Mouse (Mus musculus) cortical plate, adult 2 months (tissue): ENCODE data around the gene Plk5. TPM values are rescaled to one million over a fixed set of nuclear protein-coding genes. Genes with fewer than 3 reads are reported as not detected.

Experiments
- H3K27ac ChIP-seq: fragments of 200-500 bp; 2 replicates; pipeline ENCODE4 v1.5.1; 2012; ENCODE audit warnings: low read length, control low read depth, inconsistent platforms; ENCODE audit not compliant: insufficient read depth
- H3K4me1 ChIP-seq: fragments of 200-500 bp; 2 replicates; pipeline ENCODE4 v1.6.1; 2011; ENCODE audit warnings: low read length; ENCODE audit not compliant: control insufficient read depth, insufficient read depth
- H3K4me3 ChIP-seq: fragments of 200-500 bp; 2 replicates; pipeline ENCODE4 v1.5.1; 2011; ENCODE audit warnings: mild to moderate bottlenecking, low read length, control low read depth; ENCODE audit not compliant: insufficient read depth
- CTCF ChIP-seq: fragments of 200-500 bp; IDR thresholded peaks from 2 replicates; pipeline ENCODE4 v1.5.1; 2011; ENCODE audit warnings: mild to moderate bottlenecking, control low read depth, low read length; ENCODE audit not compliant: insufficient read depth; ENCODE audit errors: extremely low read depth
- POLR2A ChIP-seq: fragments of 200-500 bp; IDR thresholded peaks from 2 replicates; pipeline ENCODE4 v1.6.1; 2011; ENCODE audit warnings: mild to moderate bottlenecking, low read length, control low read depth; ENCODE audit not compliant: insufficient read depth; ENCODE audit errors: extremely low read depth
- polyA plus RNA-seq: library from polyadenylated mRNA; depleted of rRNA; stranded (reverse); fragments of >200 nt; gene quantifications from 2 replicates; pipeline ENCODE4 v1.2.3, GENCODE M21; 2012

Gene Plk5
- polyA plus RNA-seq, 1 experiment, result 40.3 TPM

DNA sequence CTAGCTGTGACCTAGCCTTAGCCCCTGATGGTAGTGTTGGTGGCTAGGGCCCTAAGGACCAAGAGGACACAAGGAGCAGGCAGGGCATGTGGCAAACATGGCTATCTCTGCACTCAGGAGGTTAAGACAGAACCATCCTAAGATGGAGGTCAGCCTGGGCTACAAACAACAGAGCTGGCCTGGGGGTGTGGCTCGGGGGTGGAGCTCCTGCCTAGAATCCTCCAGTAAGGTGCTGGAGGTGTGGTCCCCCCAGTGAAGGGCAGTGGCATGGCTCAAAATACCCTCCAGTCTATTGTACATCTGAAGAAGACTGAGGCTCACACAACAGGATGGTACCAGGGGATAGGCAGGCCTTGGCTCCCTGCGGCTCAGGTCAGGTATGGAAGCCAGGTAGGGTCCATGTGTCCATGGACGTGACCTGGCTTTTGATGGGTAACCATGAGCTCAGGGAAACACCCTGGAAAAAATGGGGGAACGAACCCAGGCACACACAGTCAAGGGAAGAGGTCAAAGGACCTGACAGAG, 27.9 kb downstream of the Plk5 start:
- no peak overlapping the region for H3K4me3 ChIP-seq
- no peak for TF ChIP-seq CTCF
- no peak for TF ChIP-seq POLR2A
- no peak overlapping the region for H3K27ac ChIP-seq
- peaks cover 4% of the 10 kb centered on the region; the same call in 1 of the 2 replicates for H3K4me1 ChIP-seq

DNA sequence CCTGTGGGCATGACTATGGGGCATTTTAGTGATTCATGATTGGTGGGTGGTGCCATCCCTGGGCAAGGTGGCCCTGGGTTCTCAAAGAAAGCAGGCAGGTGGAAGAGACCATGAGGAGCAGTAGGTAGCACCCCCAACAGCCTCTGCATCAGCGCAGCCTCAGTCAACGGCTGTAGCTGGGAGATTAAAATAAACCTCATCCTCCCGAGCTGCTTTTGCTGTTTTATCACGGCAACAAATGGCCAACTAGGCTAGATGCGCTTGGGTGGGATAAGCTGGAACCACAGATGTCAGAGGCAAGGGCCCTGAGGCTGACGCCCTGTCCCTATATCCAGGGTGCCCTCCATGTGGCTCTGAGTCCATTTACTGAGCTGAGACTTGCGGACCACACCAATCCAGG, 28.4 kb downstream of the Plk5 start:
- TF ChIP-seq POLR2A, result no peak
- TF ChIP-seq CTCF, result no peak
- no peak overlapping the region for H3K27ac ChIP-seq
- H3K4me1 ChIP-seq, result peaks cover 4% of the 10 kb centered on the region; the same call in 1 of the 2 replicates
- H3K4me3 ChIP-seq, result peak overlapping the region; percentile 55

DNA sequence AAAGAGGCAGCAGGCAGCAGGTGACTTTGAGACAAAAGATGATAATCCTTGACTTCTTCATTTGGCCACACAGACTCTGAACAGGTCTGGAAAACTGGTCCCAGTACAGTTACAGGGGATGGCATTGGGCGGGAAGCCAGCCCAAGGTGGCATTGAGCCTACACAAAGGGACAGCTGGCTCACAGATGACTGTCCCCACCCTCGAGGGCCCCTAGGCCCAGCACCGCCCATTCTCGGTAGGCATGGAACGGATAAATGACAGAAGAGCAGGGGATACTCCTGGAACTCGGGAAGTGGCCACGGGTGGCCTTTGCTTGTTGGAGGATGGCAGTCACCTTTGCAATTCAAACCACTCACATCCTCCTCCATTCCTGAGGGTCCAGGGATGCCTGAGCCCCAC, 29.1 kb downstream of the Plk5 start:
- Histone ChIP-seq H3K4me1 (peaks cover 4% of the 10 kb centered on the region; the same call in 1 of the 2 replicates), H3K27ac (no peak overlapping the region), H3K4me3 (peak overlapping the region; percentile 55)
- TF ChIP-seq POLR2A, result no peak

DNA sequence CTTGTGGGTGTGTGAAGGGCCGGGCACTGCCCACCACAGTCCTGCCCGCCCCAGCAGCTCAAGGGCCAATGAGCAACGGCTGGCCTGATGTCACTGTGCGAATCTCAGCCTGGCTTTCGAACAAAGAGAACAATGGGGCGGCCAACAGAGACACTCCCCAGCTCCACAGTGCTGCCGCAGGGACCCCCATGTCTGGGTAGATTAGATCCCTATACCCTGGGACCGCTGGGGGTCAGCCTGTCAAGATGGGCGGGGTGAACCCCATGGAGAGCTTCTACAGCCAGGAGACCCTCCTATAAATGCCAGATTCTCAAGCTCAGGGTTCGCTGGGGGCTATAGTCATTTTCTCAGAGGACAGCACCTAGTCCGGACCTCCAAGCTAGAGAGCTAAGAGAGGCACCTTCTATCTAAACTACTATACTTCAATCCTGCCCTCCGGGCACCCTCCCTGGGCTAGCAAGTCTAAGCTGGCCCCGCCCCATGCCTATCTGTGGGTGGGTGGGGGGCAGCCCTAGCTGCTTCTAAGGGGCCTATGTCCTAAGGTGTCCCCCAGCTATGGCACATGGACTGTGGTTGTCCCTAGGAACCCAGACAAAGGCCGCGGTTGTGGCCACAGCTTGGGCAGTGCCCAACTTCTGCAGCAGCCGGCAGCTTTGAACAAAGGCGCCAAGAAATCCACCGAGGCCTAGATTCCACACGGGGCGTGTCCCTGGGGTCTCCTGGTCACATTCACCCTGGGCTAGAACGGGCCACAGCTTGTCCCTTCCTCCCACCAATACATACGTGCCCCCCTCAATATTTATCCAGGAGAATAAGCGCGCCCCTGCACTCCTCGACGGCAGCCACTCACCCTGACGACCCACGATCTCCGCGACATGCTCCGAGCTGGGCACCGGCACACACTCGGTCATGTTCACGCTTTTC, 29.8 kb downstream of the Plk5 start:
- Histone ChIP-seq H3K4me1 (peaks cover 4% of the 10 kb centered on the region; the same call in 1 of the 2 replicates), H3K27ac (peak overlapping the region; percentile 33), H3K4me3 (peak overlapping the region; percentile 55)
- TF ChIP-seq POLR2A, result no peak

DNA sequence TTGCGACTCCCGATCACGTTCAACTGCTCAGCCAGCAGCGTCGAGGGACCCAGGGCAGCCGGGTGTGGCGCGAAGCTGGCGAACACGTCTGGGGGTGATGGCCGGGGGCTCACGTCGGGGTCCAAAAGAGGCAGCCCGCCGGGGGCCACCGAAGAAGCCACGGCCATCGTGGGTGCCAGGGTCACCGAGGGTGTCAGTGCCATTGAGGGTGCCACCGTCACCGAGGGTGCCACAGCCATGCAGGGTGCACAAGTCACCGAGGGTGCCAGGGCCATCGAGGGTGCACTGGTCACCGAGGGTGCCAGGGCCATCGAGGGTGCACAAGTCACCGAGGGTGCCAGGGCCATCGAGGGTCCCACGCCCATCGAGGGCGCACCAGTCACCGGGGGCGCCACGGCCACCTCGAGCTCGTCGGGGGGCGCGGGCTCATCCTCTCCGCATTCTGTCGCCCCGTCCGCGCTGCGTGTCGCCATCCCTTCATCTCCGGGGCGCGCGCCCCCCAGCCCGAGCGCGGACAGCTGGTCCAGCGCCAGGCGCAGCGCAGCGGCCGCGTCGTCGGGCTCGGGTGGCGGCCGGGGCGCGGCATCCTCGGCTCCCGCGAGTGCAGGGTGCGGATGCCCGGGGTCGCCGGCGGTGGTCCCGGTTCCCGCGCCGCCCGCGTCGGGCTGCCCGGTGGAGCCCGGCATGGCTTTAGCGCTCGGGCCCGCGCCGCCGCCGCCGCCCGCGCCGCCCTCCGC, 30.6 kb downstream of the Plk5 start:
- peak overlapping the region; percentile 55 for H3K4me3 ChIP-seq
- peak overlapping the region; percentile 33; the same call in 1 of the 2 replicates for H3K27ac ChIP-seq
- TF ChIP-seq POLR2A (no peak), CTCF (no peak)
- peaks cover 4% of the 10 kb centered on the region; the same call in 1 of the 2 replicates for H3K4me1 ChIP-seq

DNA sequence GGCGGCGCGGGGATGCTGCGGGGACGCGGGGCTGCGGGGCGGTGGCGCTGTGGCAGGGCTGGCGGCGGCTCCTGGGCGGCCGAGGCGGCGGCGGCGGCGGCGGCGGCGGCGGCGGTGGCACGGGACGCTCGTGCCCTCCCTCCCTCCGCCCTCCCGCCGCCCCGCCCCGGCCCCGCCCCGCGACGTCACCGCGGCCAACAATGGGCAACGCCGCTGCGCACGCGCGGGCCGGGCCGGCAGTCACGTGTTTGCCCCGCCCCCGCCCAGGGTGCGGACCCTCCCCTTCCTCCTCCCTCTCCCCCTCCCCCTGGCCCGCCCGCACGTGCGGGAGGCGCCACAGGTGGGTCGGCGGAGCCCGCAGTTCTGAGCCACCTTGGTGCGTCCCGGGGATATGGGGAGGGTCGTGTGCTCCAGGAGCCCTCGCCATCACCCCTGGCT, 31.3 kb downstream of the Plk5 start, which contains the start of gene Mex3d:
Mex3d (minus strand) TSS at position 138 of the 438 bp plus-strand sequence.
- TF ChIP-seq POLR2A (no peak), CTCF (no peak)
- H3K4me1 ChIP-seq, result peaks cover 4% of the 10 kb centered on the region; the same call in 1 of the 2 replicates
- peak within 1 kb of the TSS; percentile 55 for H3K4me3 ChIP-seq
- H3K27ac ChIP-seq, result peak within 1 kb of the TSS; percentile 33; the same call in 1 of the 2 replicates

DNA sequence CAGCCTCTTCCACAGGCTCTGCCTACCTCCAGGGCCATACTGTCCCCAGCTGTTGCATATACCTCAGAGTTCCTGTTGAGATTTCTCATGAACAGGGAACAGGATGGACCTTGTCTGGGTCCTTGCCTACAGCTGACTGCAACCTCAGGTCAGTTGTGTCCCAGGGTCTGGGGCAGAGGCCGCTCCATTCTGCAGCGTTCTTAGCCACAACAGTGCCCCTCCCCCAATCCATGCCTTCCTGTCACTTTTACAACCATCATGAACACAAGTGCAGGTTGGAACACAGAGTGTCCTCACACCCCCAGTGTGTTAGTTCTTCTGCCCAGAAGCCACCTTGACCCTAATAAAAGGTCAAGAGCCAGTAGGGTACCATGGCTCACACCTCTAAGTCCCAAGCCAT, 32.5 kb downstream of the Plk5 start:
- TF ChIP-seq CTCF (no peak), POLR2A (no peak)
- no peak overlapping the region for H3K4me3 ChIP-seq

DNA sequence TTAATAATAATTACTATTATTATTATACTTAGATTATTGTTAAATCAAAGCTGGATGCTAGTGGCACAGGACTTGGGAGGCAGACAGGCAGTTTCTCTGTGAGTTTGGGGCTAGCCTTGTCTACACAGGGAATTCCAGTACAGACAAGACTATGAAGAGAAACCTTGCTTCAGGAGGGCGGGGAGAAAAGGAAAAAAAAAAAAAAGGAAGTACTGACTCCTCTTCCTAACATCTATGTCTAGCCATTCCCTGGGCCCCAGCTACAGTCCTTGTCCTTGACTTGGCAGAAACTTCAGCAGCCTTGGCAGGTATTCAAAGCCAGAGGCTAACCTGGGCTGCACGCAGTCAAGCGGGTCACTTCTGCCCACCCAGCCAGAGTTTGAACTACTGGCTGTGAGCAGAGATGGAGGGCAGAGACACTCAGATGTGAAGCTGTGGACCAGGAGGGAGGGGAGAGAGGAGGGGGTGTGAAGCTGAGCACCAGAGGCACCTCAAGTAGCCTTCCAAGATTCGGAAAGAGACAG, 33.0 kb downstream of the Plk5 start:
- Histone ChIP-seq H3K27ac (no peak overlapping the region), H3K4me1 (peaks cover 4% of the 10 kb centered on the region; the same call in 1 of the 2 replicates), H3K4me3 (no peak overlapping the region)
- TF ChIP-seq POLR2A (no peak), CTCF (no peak)

More for the DNA sequence above, 32.5 kb downstream of the Plk5 start:
- Histone ChIP-seq H3K27ac (no peak overlapping the region), H3K4me1 (peaks cover 4% of the 10 kb centered on the region; the same call in 1 of the 2 replicates)

DNA sequence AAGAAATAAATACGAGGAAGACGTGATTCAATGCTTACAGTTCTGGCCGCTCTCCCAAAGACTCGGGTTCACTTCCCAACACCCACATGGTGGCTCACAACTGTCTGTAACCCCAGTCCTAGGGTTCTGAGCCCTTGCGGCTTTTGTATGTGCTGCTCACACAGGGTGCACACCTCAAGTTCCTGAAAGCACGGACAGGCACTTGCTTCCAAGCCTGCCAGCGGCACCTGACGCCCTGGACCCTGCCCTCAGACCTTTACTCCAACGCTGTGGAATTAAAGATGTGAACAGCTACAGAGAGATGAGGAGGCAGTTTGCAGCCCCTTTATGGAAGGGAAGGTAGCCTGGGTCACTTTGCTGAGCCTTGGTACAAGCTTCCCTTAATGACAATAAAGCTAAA, 34.4 kb downstream of the Plk5 start:
- no peak overlapping the region for H3K27ac ChIP-seq
- H3K4me1 ChIP-seq, result no peaks in the 10 kb centered on the region
- TF ChIP-seq CTCF (no peak), POLR2A (no peak)
- no peak overlapping the region for H3K4me3 ChIP-seq
